Mouse (Mus musculus): ENCODE results near the gene Lamp2. TPM values are rescaled to one million over a fixed set of nuclear protein-coding genes. Genes with fewer than 3 reads are reported as not detected.
A peak's percentile ranks its signal among the peaks of the same experiment; 100 is the strongest.
"Not testable (repeated sequence)": the region's sequence is repeated elsewhere in the genome, so short reads cannot be mapped to it uniquely, and the experiment has no call there.

The Lamp2 gene
- polyA plus RNA-seq, 1 experiment from 2014 or later, result 74.1 TPM

- no peak for ATAC-seq (ENCODE audit: low FRiP score, low TSS enrichment)
- DNase-seq, result peak; percentile 9
Observed at GRCm38 (mm10) chrX:38403879-38404278, 52.4 kb downstream of the Lamp2 start.

GRCm38 (mm10) chrX:38402981-38403380, 53.3 kb downstream of the Lamp2 start:
- no peaks in the 10 kb centered on the region for H3K9me3 ChIP-seq (ENCODE audit: control insufficient read depth, low read length)
- WGBS, result 84% methylated on average over 5 of the region's 5 CpGs
- H3K36me3 ChIP-seq (ENCODE audit: control insufficient read depth, insufficient read depth, low read length), result no peaks in the 10 kb centered on the region
- H3K4me1 ChIP-seq (ENCODE audit: control insufficient read depth, insufficient read depth, low read length), result no peaks in the 10 kb centered on the region
- H3K9ac ChIP-seq (replicated peaks; ENCODE audit: low read length), result no peak overlapping the region
- DNase-seq (no peak), ATAC-seq (ENCODE audit: low FRiP score, low TSS enrichment) (no peak)
- H3K27me3 ChIP-seq (ENCODE audit: control insufficient read depth, insufficient read depth, low read length), result no peaks in the 10 kb centered on the region
- H3K27ac ChIP-seq (replicated peaks; ENCODE audit: low read depth, low read length), result no peak overlapping the region
- no peak overlapping the region for H3K4me3 ChIP-seq (replicated peaks; ENCODE audit: low read depth, low read length)
- no peak overlapping the region for H3K4me2 ChIP-seq (ENCODE audit: low read length)

More at GRCm38 (mm10) chrX:38403879-38404278, 52.4 kb downstream of the Lamp2 start:
- H3K4me3 ChIP-seq (replicated peaks; ENCODE audit: low read depth, low read length), result no peak overlapping the region
- no peak overlapping the region for H3K27ac ChIP-seq (replicated peaks; ENCODE audit: low read depth, low read length)
- H3K4me1 ChIP-seq (ENCODE audit: control insufficient read depth, insufficient read depth, low read length), result no peaks in the 10 kb centered on the region
- no peaks in the 10 kb centered on the region for H3K36me3 ChIP-seq (ENCODE audit: control insufficient read depth, insufficient read depth, low read length)
- no peak overlapping the region for H3K9ac ChIP-seq (replicated peaks; ENCODE audit: low read length)
- no peaks in the 10 kb centered on the region for H3K27me3 ChIP-seq (ENCODE audit: control insufficient read depth, insufficient read depth, low read length)
- 59% methylated on average over 3 of the region's 3 CpGs for WGBS
- H3K4me2 ChIP-seq (ENCODE audit: low read length), result no peak overlapping the region
- H3K9me3 ChIP-seq (ENCODE audit: control insufficient read depth, low read length), result no peaks in the 10 kb centered on the region

GRCm38 (mm10) chrX:38402004-38402403, 54.2 kb downstream of the Lamp2 start:
- Histone ChIP-seq H3K9ac (replicated peaks; ENCODE audit: low read length) (no peak overlapping the region), H3K4me1 (ENCODE audit: control insufficient read depth, insufficient read depth, low read length) (no peaks in the 10 kb centered on the region), H3K4me2 (ENCODE audit: low read length) (no peak overlapping the region), H3K27me3 (ENCODE audit: control insufficient read depth, insufficient read depth, low read length) (no peaks in the 10 kb centered on the region), H3K36me3 (ENCODE audit: control insufficient read depth, insufficient read depth, low read length) (no peaks in the 10 kb centered on the region), H3K27ac (replicated peaks; ENCODE audit: low read depth, low read length) (no peak overlapping the region), H3K9me3 (ENCODE audit: control insufficient read depth, low read length) (no peaks in the 10 kb centered on the region), H3K4me3 (replicated peaks; ENCODE audit: low read depth, low read length) (no peak overlapping the region)
- WGBS, result 73% methylated on average over 6 of the region's 6 CpGs
- DNase-seq (no peak), ATAC-seq (ENCODE audit: low FRiP score, low TSS enrichment) (no peak)

- Histone ChIP-seq H3K4me3 (replicated peaks; ENCODE audit: low read depth, low read length) (no peak overlapping the region), H3K36me3 (ENCODE audit: control insufficient read depth, insufficient read depth, low read length) (no peaks in the 10 kb centered on the region), H3K27ac (replicated peaks; ENCODE audit: low read depth, low read length) (no peak overlapping the region), H3K27me3 (ENCODE audit: control insufficient read depth, insufficient read depth, low read length) (no peaks in the 10 kb centered on the region), H3K4me1 (ENCODE audit: control insufficient read depth, insufficient read depth, low read length) (no peaks in the 10 kb centered on the region), H3K4me2 (ENCODE audit: low read length) (no peak overlapping the region), H3K9ac (replicated peaks; ENCODE audit: low read length) (no peak overlapping the region), H3K9me3 (ENCODE audit: control insufficient read depth, low read length) (no peaks in the 10 kb centered on the region)
- no peak for DNase-seq
- WGBS, result 82% methylated on average over 3 of the region's 3 CpGs
- no peak for ATAC-seq (ENCODE audit: low FRiP score, low TSS enrichment)
Observed at GRCm38 (mm10) chrX:38400616-38401015, 55.6 kb downstream of the Lamp2 start.

GRCm38 (mm10) chrX:38399671-38400070, 56.6 kb downstream of the Lamp2 start:
- ATAC-seq (ENCODE audit: low FRiP score, low TSS enrichment), result no peak
- H3K4me2 ChIP-seq (ENCODE audit: low read length), result no peak overlapping the region
- H3K9me3 ChIP-seq (ENCODE audit: control insufficient read depth, low read length), result no peaks in the 10 kb centered on the region
- no peak overlapping the region for H3K9ac ChIP-seq (replicated peaks; ENCODE audit: low read length)
- 90% methylated on average over 1 of the region's 1 CpGs for WGBS
- H3K36me3 ChIP-seq (ENCODE audit: control insufficient read depth, insufficient read depth, low read length), result no peaks in the 10 kb centered on the region
- H3K4me1 ChIP-seq (ENCODE audit: control insufficient read depth, insufficient read depth, low read length), result no peaks in the 10 kb centered on the region
- no peaks in the 10 kb centered on the region for H3K27me3 ChIP-seq (ENCODE audit: control insufficient read depth, insufficient read depth, low read length)
- no peak for DNase-seq
- no peak overlapping the region for H3K27ac ChIP-seq (replicated peaks; ENCODE audit: low read depth, low read length)
- H3K4me3 ChIP-seq (replicated peaks; ENCODE audit: low read depth, low read length), result no peak overlapping the region

GRCm38 (mm10) chrX:38373169-38373568, 83.1 kb downstream of the Lamp2 start:
- not testable (repeated sequence) for H3K9ac ChIP-seq (replicated peaks; ENCODE audit: low read length); H3K27me3 ChIP-seq (ENCODE audit: control insufficient read depth, insufficient read depth, low read length); H3K4me1 ChIP-seq (ENCODE audit: control insufficient read depth, insufficient read depth, low read length); H3K9me3 ChIP-seq (ENCODE audit: control insufficient read depth, low read length); DNase-seq; H3K4me3 ChIP-seq (replicated peaks; ENCODE audit: low read depth, low read length); H3K27ac ChIP-seq (replicated peaks; ENCODE audit: low read depth, low read length); H3K36me3 ChIP-seq (ENCODE audit: control insufficient read depth, insufficient read depth, low read length); ATAC-seq (ENCODE audit: low FRiP score, low TSS enrichment); H3K4me2 ChIP-seq (ENCODE audit: low read length)
- WGBS, result 88% methylated on average over 1 of the region's 1 CpGs

GRCm38 (mm10) chrX:38364621-38365020, 91.6 kb downstream of the Lamp2 start:
- H3K36me3 ChIP-seq (ENCODE audit: control insufficient read depth, insufficient read depth, low read length), result not testable (repeated sequence)
- 52% methylated on average over 1 of the region's 1 CpGs for WGBS

GRCm38 (mm10) chrX:38362016-38362415, 94.2 kb downstream of the Lamp2 start:
- H3K9ac ChIP-seq (replicated peaks; ENCODE audit: low read length), result no peak overlapping the region
- H3K9me3 ChIP-seq (ENCODE audit: control insufficient read depth, low read length), result no peaks in the 10 kb centered on the region
- H3K4me2 ChIP-seq (ENCODE audit: low read length), result no peak overlapping the region
- H3K36me3 ChIP-seq (ENCODE audit: control insufficient read depth, insufficient read depth, low read length), result no peaks in the 10 kb centered on the region
- no peak overlapping the region for H3K4me3 ChIP-seq (replicated peaks; ENCODE audit: low read depth, low read length)
- ATAC-seq (ENCODE audit: low FRiP score, low TSS enrichment), result no peak
- H3K27me3 ChIP-seq (ENCODE audit: control insufficient read depth, insufficient read depth, low read length), result no peaks in the 10 kb centered on the region
- H3K27ac ChIP-seq (replicated peaks; ENCODE audit: low read depth, low read length), result no peak overlapping the region
- H3K4me1 ChIP-seq (ENCODE audit: control insufficient read depth, insufficient read depth, low read length), result no peaks in the 10 kb centered on the region
- DNase-seq, result no peak
- 73% methylated on average over 8 of the region's 8 CpGs for WGBS

More at GRCm38 (mm10) chrX:38364621-38365020, 91.6 kb downstream of the Lamp2 start:
- not testable (repeated sequence) for DNase-seq; H3K4me2 ChIP-seq (ENCODE audit: low read length); H3K9me3 ChIP-seq (ENCODE audit: control insufficient read depth, low read length); H3K4me1 ChIP-seq (ENCODE audit: control insufficient read depth, insufficient read depth, low read length); H3K27ac ChIP-seq (replicated peaks; ENCODE audit: low read depth, low read length); H3K27me3 ChIP-seq (ENCODE audit: control insufficient read depth, insufficient read depth, low read length); ATAC-seq (ENCODE audit: low FRiP score, low TSS enrichment); H3K4me3 ChIP-seq (replicated peaks; ENCODE audit: low read depth, low read length); H3K9ac ChIP-seq (replicated peaks; ENCODE audit: low read length)

Measured in midbrain, embryonic 14.5 days (tissue).